Mouse (Mus musculus) ES-E14 (cell line): Measurements from ENCODE around the gene Fam168b.

Source experiments
- CHD2 ChIP-seq: IDR thresholded peaks from 2 replicates; pipeline ENCODE4 v1.6.1; 2014; ENCODE audit warnings: mild to moderate bottlenecking, low read depth, low read length, inconsistent platforms
- HCFC1 ChIP-seq: IDR thresholded peaks from 2 replicates; pipeline ENCODE4 v1.6.1; 2012; ENCODE audit warnings: low read length, inconsistent platforms, borderline replicate concordance; ENCODE audit not compliant: insufficient read depth
- ZNF384 ChIP-seq: IDR thresholded peaks from 2 replicates; pipeline ENCODE4 v1.6.1; 2012; ENCODE audit warnings: low read depth, low read length, inconsistent platforms

DNA sequence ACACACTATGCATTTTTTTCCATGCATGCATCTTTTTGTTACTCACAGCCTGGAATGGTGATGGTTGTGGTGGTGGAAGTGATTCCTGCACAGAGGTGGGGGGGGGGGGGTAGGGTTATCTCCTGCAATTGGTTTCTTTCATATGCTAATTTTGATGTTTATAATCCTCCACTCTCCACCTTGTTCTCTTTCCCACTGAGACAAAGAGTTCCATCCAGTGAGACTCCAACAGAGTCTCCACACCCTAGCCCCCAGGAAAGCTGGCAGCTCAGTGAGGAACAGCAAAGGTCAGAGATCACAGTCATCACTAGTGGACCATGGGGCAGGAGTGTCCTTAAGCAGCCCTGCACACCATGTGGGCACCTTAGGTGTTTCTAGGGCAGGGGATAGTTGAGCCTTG, 40.9 kb upstream of the Fam168b start:
- TF ChIP-seq CHD2 (no peak), HCFC1 (no peak), ZNF384 (no peak)
